In genomic region chr2:9182127-9182526, GRCm38 (mm10) we compare ENCODE assay signal across 18 mouse cellular contexts.
DNase-seq lines count a peak whose midpoint lies in the region; ATAC-seq and TF ChIP-seq lines count a peak whose summit lies in the region.
"Had no signal": no experiment of that assay in that cellular context is flagged by ENCODE, and none has a peak within 500 bp of the region (broad histone marks: within the 10 kb centered on the region; RNA-seq: fewer than 3 reads in every experiment).

No protein-coding gene starts in this region.

- no peak overlapping the region for H3K4me3 ChIP-seq in forebrain, embryonic 14.5 days (ENCODE audit: low read depth, low read length)
- H3K4me3 ChIP-seq in forebrain, embryonic 15.5 days = no peak overlapping the region
- no peak overlapping the region for H3K4me3 ChIP-seq in heart, adult 2 months
- no peak overlapping the region for H3K4me3 ChIP-seq in lung, postnatal 0 days (ENCODE audit: low read depth, low read length)
- H3K4me3 ChIP-seq: embryonic facial prominence, embryonic 15.5 days; lung, embryonic 15.5 days had no signal

- ATAC-seq in forebrain, embryonic 14.5 days = no peak
- ATAC-seq in forebrain, embryonic 15.5 days (replicated peaks) = no peak
- ATAC-seq in lung, postnatal 0 days = no peak

- no peak overlapping the region for H3K27ac ChIP-seq in forebrain, embryonic 14.5 days (ENCODE audit: low read depth, low read length)
- no peak overlapping the region for H3K27ac ChIP-seq in forebrain, embryonic 15.5 days (replicated peaks)
- no peak overlapping the region for H3K27ac ChIP-seq in heart, adult 2 months
- no peak overlapping the region for H3K27ac ChIP-seq in lung, postnatal 0 days (ENCODE audit: low read length)
- H3K27ac ChIP-seq: embryonic facial prominence, embryonic 15.5 days; lung, embryonic 15.5 days had no signal

- peak; percentile 30 for DNase-seq in forebrain, embryonic 14.5 days (ENCODE audit: low spot score)
- peak; percentile 31 to 46 for DNase-seq in heart, postnatal 10 days
- DNase-seq in heart, adult 2 months = no peak
- peak; percentile 20 for DNase-seq in lung, postnatal 0 days (ENCODE audit: low spot score)
- no peak for DNase-seq in lung, adult 18-20 months
- DNase-seq in brain, embryonic 14.5 days (ENCODE audit: low read depth) = peak; percentile 45
- no peak for DNase-seq in left cerebral cortex, adult 8-10 months (ENCODE audit: low spot score in 2 of 2)
- DNase-seq: adrenal gland, adult 2 months; B cell, adult 2 months; cerebellum, adult 9-10 months; kidney, adult 11 months; kidney, postnatal 25 days; retina, postnatal 1 day; thymus, adult 2 months had no signal

- H3K4me1 ChIP-seq in forebrain, embryonic 14.5 days (ENCODE audit: control insufficient read depth, insufficient read depth, low read length) = no peaks in the 10 kb centered on the region
- no peaks in the 10 kb centered on the region for H3K4me1 ChIP-seq in forebrain, embryonic 15.5 days
- H3K4me1 ChIP-seq in heart, adult 2 months (ENCODE audit: control insufficient read depth, insufficient read depth, low read length) = no peaks in the 10 kb centered on the region
- H3K4me1 ChIP-seq in lung, postnatal 0 days (ENCODE audit: insufficient read depth, low read depth, low read length) = no peaks in the 10 kb centered on the region
- H3K4me1 ChIP-seq: embryonic facial prominence, embryonic 15.5 days; lung, embryonic 15.5 days had no signal

- no peak for TF ChIP-seq CTCF in heart, adult 2 months (IDR thresholded peaks at IDR 0.05)
- no peak for TF ChIP-seq CTCF in lung, postnatal 0 days (IDR thresholded peaks at IDR 0.05)
- TF ChIP-seq CTCF in brain, embryonic 14.5 days (IDR thresholded peaks at IDR 0.05; ENCODE audit: borderline replicate concordance, extremely low read depth, insufficient read depth, insufficient read length) = no peak

- no peak overlapping the region for H3K9ac ChIP-seq in forebrain, embryonic 14.5 days (ENCODE audit: low read length)
- H3K9ac ChIP-seq in forebrain, embryonic 15.5 days (replicated peaks) = no peak overlapping the region
- no peak overlapping the region for H3K9ac ChIP-seq in heart, adult 2 months (ENCODE audit: low read depth, low read length)
- no peak overlapping the region for H3K9ac ChIP-seq in lung, postnatal 0 days (replicated peaks; ENCODE audit: low read depth)
- H3K9ac ChIP-seq: embryonic facial prominence, embryonic 15.5 days; lung, embryonic 15.5 days had no signal

- H3K9me3 ChIP-seq in forebrain, embryonic 14.5 days (replicated peaks; ENCODE audit: control insufficient read depth, low read length) = no peaks in the 10 kb centered on the region
- H3K9me3 ChIP-seq in forebrain, embryonic 15.5 days = no peaks in the 10 kb centered on the region
- H3K9me3 ChIP-seq in lung, postnatal 0 days (ENCODE audit: low read length) = no peaks in the 10 kb centered on the region
- H3K9me3 ChIP-seq: embryonic facial prominence, embryonic 15.5 days; lung, embryonic 15.5 days had no signal

- WGBS in forebrain, embryonic 14.5 days = 63% methylated on average over 5 of the region's 5 CpGs
- 51% methylated on average over 5 of the region's 5 CpGs for WGBS in forebrain, embryonic 15.5 days
- 15% methylated on average over 5 of the region's 5 CpGs for WGBS in heart, adult 2 months
- WGBS in lung, postnatal 0 days = 34% methylated on average over 5 of the region's 5 CpGs

- H3K4me2 ChIP-seq in forebrain, embryonic 14.5 days (ENCODE audit: low read length) = no peak overlapping the region
- no peak overlapping the region for H3K4me2 ChIP-seq in forebrain, embryonic 15.5 days (replicated peaks)
- H3K4me2 ChIP-seq in lung, postnatal 0 days (replicated peaks; ENCODE audit: low read depth, low read length) = no peak overlapping the region
- H3K4me2 ChIP-seq: embryonic facial prominence, embryonic 15.5 days; liver, embryonic 11.5 days; lung, embryonic 15.5 days had no signal

- no peak for TF ChIP-seq EP300 in heart, adult 2 months (IDR thresholded peaks at IDR 0.05; ENCODE audit: insufficient read depth, low read depth, low read length)
- no peak for TF ChIP-seq EP300 in lung, postnatal 0 days (IDR thresholded peaks at IDR 0.05)

- intact Hi-C loops in heart, postnatal 10 days (cut with DNase I) = no loop called here
- intact Hi-C loops in heart, adult 2 months (cut with DNase I) = no loop called here

- no peaks in the 10 kb centered on the region for H3K27me3 ChIP-seq in forebrain, embryonic 14.5 days (replicated peaks; ENCODE audit: control insufficient read depth, insufficient read depth, low read length)
- H3K27me3 ChIP-seq in forebrain, embryonic 15.5 days = no peaks in the 10 kb centered on the region
- no peaks in the 10 kb centered on the region for H3K27me3 ChIP-seq in heart, adult 2 months (ENCODE audit: control insufficient read depth, insufficient read depth, low read length)
- H3K27me3 ChIP-seq in lung, postnatal 0 days (replicated peaks; ENCODE audit: insufficient read depth, low read length) = no peaks in the 10 kb centered on the region
- H3K27me3 ChIP-seq: embryonic facial prominence, embryonic 15.5 days; lung, embryonic 15.5 days had no signal

- TF ChIP-seq POLR2A in heart, adult 2 months (IDR thresholded peaks at IDR 0.05; ENCODE audit: insufficient read depth, low read depth, low read length) = no peak
- TF ChIP-seq POLR2A in brain, embryonic 14.5 days (IDR thresholded peaks at IDR 0.05; ENCODE audit: borderline replicate concordance, extremely low read depth, insufficient read depth, insufficient read length, poor library complexity, severe bottlenecking) = no peak

- no peaks in the 10 kb centered on the region for H3K79me2 ChIP-seq in heart, adult 2 months (replicated peaks; ENCODE audit: control insufficient read depth, insufficient read depth, low read length)

- H3K36me3 ChIP-seq in forebrain, embryonic 14.5 days (ENCODE audit: control insufficient read depth, insufficient read depth, low read length) = no peaks in the 10 kb centered on the region
- no peaks in the 10 kb centered on the region for H3K36me3 ChIP-seq in forebrain, embryonic 15.5 days
- H3K36me3 ChIP-seq in heart, adult 2 months (ENCODE audit: control insufficient read depth, insufficient read depth, low read length) = no peaks in the 10 kb centered on the region
- no peaks in the 10 kb centered on the region for H3K36me3 ChIP-seq in lung, postnatal 0 days (ENCODE audit: insufficient read depth, low read length)
- H3K36me3 ChIP-seq: embryonic facial prominence, embryonic 15.5 days; lung, embryonic 15.5 days had no signal

Comparison
In these comparisons a context has a peak if more than half of its experiments do, and no peak if none do; other contexts are left out.
1. DNase-seq: peak in forebrain, embryonic 14.5 days (single experiment), heart, postnatal 10 days (2 of 2), lung, postnatal 0 days (single experiment) and brain, embryonic 14.5 days (single experiment); none in heart, adult 2 months (0 of 2), lung, adult 18-20 months (0 of 2) and left cerebral cortex, adult 8-10 months (0 of 2).